Mouse (Mus musculus) WW6 (cell line): ENCODE measurements around the gene Gm8857.
"Not testable (repeated sequence)": the region's sequence is repeated elsewhere in the genome, so short reads cannot be mapped to it uniquely, and the experiment has no call there.

Source experiments
- DNase-seq: peaks from one replicate; pipeline ENCODE4 v3.0.0-alpha.2; 2013; ENCODE audit warnings: low read depth, low spot score

Gene Gm8857

DNA sequence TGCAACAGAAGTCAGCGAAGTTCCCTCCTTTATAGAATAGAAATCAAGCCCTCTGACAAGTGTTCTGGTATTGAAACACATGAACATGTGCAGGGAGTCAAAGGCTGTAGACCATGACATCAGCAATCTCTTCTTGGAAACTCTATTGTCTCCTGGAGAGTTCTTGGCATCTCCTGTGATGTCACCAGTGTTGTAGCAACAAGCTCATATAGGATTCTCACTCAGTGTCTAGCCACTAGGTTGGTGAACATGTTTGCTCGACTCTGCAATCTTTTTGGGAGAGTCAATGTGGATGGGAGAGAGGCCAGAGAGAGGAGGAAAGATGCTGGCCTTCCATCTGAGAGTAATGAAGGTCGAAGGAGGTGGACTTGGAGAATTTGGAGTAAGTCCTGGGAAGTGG, at the start of gene Gm8857, which contains the start of gene Gm8871:
Gm8857 (plus strand) TSS at position 303 of the 400 bp plus-strand sequence.
Gm8871 (plus strand) TSS at position 301 of the 400 bp plus-strand sequence.
- DNase-seq, result not testable (repeated sequence)

DNA sequence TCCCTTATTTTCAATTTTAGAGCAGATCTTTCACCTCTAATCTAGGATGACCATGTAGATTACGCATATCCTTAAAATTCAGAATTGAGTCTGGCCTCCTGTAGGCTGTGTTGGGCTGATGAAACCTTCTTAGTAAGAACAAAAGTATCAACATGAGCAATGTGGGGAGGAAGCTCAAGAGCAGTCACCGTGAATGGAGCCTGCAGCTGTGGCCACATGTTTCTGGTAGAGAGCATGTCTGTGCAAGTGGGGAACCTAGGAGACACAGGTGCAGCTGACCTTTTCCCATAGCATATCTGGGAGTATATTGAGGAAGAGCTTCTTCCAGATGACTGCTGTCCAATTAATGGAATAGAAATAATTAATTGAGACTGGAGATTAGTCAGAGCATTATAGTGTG, 5.9 kb downstream of the Gm8857 start:
- DNase-seq, result not testable (repeated sequence)

DNA sequence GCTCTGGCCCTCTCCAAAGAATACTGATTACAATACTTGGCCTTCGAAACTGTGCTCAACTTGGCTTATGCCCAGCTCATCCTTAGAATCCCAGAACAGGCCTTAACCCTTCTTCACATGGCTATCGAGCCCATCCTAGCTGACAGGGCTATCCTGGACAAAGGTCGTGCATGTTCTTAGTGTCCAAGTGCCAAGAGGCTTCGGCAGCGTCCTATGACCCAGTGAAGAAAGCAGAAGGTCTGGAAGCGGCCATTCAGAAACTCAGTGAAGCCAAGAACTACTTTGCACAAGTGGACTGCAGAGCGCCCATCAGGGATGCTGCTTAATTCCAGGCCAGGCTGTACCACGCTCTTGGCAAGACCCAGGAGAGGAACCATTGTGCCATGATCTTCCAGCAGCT, 10.4 kb downstream of the Gm8857 start:
- not testable (repeated sequence) for DNase-seq
